Mouse (Mus musculus) lung, postnatal 0 days (tissue): ENCODE data around the gene 1700061G19Rik.

ENCODE experiments used
- CTCF ChIP-seq: IDR thresholded peaks from 2 replicates; pipeline ENCODE4 v1.5.1; 2016; ENCODE audit warnings: antibody characterized with exemption, mild to moderate bottlenecking
- EP300 ChIP-seq: IDR thresholded peaks from 2 replicates; pipeline ENCODE4 v1.6.1; 2016; ENCODE audit warnings: antibody characterized with exemption, mild to moderate bottlenecking, control low read depth

DNA sequence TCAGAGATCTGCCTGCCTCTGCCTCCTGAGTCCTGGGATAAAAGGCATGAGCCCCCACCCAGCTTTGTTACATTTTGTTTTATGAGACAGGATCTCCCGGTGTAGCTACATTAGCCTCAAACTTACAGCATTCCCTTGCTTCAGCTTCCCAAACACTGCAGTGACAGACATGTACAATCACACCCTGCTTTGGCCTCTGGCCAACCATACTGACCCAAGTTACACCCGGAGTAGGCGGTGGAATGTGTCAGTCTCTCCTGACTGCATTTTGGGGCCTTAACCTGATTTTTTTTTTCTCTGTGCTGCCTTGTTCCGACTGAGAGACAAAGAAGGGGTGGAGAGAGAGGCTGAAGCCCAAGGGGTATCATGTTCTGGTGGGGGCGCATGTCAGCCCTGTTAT, 9.1 kb downstream of the 1700061G19Rik start:
- TF ChIP-seq EP300, result no peak
- no peak for TF ChIP-seq CTCF
